Mouse (Mus musculus) megakaryocyte-erythroid progenitor cell, adult 5-6 weeks (primary cell): ENCODE data around the gene Diablo. TPM values are rescaled to one million over a fixed set of nuclear protein-coding genes. Genes with fewer than 3 reads are reported as not detected.
"Not testable (repeated sequence)": the region's sequence is repeated elsewhere in the genome, so short reads cannot be mapped to it uniquely, and the experiment has no call there.

ENCODE experiments used
- ATAC-seq: replicated peaks from 2 replicates; pipeline ENCODE4 v1.8.0; 2016; ENCODE audit warnings: mild to moderate bottlenecking, inconsistent platforms; ENCODE audit not compliant: severe bottlenecking, poor library complexity, low FRiP score, low TSS enrichment
- total RNA-seq, 2 experiments: library from RNA; stranded (forward) in 1 of 2; stranded (reverse) in 1 of 2; fragments of 200-1000, 215-1000 nt in 1 of 2; fragments of >200 nt in 1 of 2; fragmentation: Nextera tagmentation in 1 of 2; gene quantifications; 2 replicates each; pipeline ENCODE4 v1.2.3; 2014 to 2017

Gene Diablo
- total RNA-seq (2014; fragmentation: Nextera tagmentation) (70.4 and 76.8 TPM in 2 replicates), total RNA-seq (2017) (49.8 and 71.1 TPM in 2 replicates)

GRCm38 (mm10) chr5:123523692-123524392 lies at the start of gene Diablo:
Gene Diablo, minus strand, starts transcription at chr5:123524176.
- ATAC-seq: peak; percentile 90

DNA sequence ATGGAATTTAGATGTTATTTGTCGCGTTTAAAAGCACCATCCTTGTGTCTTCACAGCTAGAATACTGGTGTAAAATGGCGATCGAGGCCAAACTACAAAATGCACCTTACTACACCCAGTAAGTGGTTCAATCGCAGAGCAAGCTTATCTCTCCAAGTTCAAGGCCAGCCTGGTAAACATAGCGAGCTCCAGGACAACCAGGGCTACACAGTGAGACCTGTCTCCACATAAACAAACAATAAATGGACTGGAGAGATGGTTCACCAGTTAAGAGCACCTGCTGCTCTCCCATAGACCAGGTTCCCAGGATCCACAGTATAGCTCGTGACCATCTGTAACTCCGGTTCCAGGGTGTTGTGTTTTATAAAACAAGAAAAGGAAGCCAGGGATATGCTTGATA lies 49.4 kb upstream of the Diablo start:
- ATAC-seq: no peak

- peak; percentile 94 for ATAC-seq
Observed at GRCm38 (mm10) chr5:123572357-123573186, 48.6 kb upstream of the Diablo start, which contains the start of gene Vps33a. Gene Vps33a, minus strand, starts transcription at chr5:123573038.

DNA sequence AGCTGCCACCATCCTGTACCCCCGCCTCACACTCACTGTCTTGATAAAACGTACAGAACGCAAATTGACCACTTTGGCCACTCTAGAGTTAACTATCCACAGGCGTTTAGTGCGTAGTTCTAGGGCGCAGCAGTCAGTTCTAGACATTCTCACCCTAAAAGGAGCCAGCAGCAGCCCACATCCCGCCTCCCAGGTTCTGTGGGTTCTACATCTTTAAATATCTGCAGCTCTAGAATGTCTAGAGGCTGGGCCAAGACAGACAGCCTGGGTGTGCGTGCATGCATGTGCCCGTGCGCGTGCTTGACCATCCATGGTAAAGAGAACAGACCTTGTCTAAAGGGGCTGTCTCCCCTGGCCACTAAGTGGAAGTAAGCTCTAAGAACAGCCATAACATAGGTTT lies 37.2 kb upstream of the Diablo start:
- ATAC-seq: no peak

DNA sequence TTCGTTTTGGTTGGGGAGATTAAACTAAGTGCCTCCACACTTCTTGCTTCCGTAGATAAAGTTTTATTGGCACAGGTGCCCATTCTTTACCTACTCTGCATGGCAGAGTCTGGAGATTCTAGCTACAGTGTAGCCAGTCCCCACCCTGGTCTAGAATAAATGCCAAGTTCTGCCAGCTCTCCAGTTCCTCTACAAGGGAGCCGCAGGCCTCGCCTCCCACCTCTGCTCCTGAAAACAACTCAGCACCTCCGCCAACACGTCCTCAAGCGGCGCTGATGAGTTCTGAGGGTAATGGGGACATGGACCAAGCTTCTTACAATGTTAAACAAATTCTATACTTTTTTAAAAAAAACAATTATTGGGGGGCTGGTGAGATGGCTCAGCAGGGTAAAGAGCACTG lies 35.6 kb upstream of the Diablo start:
- no peak for ATAC-seq

GRCm38 (mm10) chr5:123556451-123556850 lies 32.5 kb upstream of the Diablo start:
- ATAC-seq: no peak

DNA sequence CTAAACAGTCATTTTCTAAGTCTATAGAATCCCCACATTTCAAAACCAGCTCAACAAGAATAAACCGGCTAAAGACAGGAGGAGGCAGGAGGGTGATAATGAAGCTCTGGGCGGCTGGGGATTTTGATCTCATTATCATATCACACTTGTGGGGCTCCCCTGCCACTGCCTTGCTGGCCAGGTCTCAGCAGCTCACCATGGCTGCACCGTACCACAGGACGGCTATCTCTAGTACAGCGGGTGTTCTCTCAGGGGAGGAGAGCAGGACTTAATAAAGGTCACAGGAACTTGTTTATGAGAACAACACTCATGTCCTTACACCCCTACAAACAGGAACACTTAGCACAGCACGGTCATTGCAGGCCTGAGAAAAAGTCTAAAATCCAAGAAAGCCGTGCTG lies 31.7 kb upstream of the Diablo start:
- peak; percentile 96 for ATAC-seq

- ATAC-seq: no peak
Observed at GRCm38 (mm10) chr5:123533801-123534200, 9.8 kb upstream of the Diablo start.

GRCm38 (mm10) chr5:123530056-123530455 lies 6.1 kb upstream of the Diablo start:
- no peak for ATAC-seq

DNA sequence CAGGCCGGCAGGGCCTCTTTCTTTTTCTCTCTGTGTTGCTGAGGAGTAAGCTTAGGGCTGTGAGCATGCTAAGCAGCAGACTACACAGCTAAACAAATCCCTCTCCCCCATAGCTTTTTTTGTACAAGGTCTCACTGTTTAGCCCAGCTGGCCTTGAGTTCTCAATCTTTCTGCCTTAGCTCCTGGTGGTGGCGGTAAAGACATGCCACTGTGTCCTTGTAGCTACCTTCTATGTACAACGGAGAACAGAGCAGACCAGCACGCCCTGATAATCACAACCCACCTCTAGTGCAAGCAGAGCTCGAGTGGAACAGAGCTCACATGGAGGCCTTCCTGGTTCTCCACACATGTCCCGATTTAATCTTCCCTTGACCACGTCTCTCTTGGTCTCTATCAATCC lies 4.7 kb upstream of the Diablo start:
- ATAC-seq: no peak

DNA sequence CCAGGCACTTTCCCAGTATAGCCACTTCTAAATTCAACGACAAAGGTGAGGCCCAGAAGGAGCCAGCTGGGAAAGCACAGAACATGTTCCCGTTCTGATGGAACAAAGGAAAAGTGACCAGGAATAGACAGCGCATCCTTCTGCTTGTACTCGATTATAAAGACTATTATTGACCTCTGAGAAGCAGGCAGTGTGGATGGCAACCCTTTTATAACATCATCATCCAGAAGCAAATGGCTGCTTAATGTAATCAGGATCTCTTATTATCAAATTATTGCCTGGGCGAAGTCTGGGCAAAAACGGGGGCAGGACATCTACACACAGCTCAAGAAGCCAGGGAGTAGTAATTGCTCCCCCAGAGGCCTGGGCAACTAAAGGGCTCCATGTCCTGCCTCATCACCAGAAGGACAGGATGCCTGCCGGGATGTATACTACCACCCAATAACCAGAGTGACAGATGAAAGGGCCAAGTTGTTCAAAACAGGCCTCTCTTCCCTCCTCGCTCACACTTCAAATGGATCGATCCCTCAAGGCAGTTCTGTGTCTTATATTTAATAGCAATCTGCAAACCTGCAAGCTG lies 2.0 kb upstream of the Diablo start:
- no peak for ATAC-seq

DNA sequence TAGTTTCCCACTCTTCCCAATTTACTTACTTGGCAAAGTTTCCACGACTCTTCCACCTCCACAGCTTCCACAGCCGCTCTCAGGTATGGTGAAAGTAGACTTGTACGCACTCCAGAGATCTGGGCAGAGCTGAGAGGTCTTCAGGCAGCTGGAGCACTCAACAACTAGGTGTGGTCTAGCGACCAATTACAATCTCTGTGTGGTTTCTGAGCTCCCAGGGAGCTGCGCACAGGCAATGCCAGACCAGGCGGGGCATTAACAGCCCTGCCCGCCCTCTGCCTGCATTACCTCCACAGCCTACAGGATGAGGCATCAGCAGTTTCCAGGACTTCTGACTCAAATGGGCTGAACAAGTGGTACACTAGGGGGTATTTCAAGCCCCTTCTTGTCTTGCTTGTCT lies 1.3 kb upstream of the Diablo start, which contains the start of gene Gm49027:
Gm49027 (minus strand) TSS at position 208 of the 400 bp plus-strand sequence.
- ATAC-seq: peak; percentile 63

- ATAC-seq: peak; percentile 72
Observed at GRCm38 (mm10) chr5:123524393-123524750, 396 bp upstream of the Diablo start.

DNA sequence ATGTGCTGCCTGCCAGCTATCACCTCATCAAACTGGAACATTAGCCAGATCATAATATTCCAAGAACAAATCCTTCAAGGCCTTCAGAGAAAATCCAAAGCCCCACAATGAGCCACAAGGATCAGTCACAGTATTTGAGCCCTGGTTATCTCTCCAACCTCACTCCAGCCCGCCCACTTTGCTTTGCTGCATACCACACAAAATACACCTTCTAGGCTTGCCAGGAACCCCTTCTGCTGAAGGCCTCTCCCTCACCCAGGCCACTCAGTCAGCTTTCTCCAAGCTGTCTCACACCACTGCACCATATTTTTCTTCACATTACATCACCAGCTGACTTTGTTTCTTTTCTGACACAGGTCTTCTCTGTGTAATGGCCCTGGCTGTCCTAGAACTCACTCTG lies 1.8 kb downstream of the Diablo start:
- ATAC-seq: no peak

DNA sequence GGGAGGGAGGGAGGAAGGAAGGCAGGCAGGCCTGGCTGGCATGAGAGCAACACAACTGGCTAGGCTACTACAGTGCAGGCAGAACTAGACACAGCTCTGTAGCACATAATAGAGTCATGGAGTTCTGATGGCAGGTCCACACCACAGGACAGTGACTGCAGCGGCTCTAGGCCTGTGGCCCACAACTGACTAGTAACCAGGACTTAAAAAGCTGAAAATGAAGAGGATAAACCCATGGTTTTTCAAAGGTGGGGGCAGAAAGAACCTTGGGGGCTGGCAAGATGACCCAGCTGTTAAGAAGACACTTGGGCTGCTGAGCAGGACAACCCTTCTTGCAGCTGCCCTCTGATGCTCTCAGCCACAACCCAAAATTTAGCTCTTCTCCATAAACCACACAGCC lies 2.4 kb downstream of the Diablo start:
- no peak for ATAC-seq

DNA sequence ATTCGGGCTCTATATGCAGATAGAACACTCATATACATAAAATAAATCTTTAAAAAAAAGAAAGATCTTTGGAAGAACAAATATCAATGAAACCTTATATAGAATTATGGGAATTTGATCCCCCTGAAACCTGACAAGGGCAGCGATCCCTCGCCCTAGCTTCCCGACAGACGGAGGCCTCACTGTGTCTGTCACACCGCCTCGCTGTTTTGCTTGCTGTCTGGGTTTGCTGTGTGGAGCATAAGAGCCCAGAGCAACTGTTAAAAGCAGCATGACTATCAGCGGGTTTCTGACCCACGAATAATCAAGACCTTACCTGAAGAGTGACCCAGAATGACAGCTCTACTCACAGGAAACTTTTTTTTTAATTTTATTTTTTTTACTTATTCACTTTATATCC lies 3.3 kb downstream of the Diablo start:
- no peak for ATAC-seq

DNA sequence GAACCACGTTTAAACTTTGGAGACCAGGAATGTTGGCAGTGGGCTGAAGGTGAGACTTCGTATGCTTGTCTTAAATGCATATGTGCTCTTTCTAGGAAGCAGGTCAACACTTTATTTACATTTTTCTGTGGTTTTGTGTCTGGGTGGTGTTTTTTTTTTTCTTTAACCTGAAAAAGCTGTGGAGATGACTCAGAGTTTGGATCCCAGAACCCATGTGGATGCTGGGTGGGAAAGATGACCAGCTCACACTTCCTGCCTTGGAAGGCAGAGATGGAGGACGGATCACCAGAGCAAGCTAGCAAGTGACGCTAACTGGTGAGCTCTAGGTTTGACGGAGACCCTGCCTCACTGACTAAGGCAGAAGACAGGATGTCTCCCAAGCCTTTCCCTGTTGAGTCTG lies 9.1 kb downstream of the Diablo start:
- ATAC-seq: no peak

GRCm38 (mm10) chr5:123512102-123512501 lies 11.9 kb downstream of the Diablo start:
- peak; percentile 85 for ATAC-seq

- not testable (repeated sequence) for ATAC-seq
Observed at GRCm38 (mm10) chr5:123511426-123511825, 12.6 kb downstream of the Diablo start.

- no peak for ATAC-seq
Observed at GRCm38 (mm10) chr5:123510160-123510559, 13.8 kb downstream of the Diablo start, which contains the start of gene B3gnt4. Gene B3gnt4, plus strand, starts transcription at chr5:123510460.
